Mouse (Mus musculus) bone marrow, adult 2 months (tissue): ENCODE measurements around the gene Irf2bpl.

Experiments used
- CTCF ChIP-seq: fragments of 200-500 bp; IDR thresholded peaks from 2 replicates; pipeline ENCODE4 v1.5.1; 2011; ENCODE audit warnings: low read length, control low read depth; ENCODE audit not compliant: control insufficient read depth, insufficient read depth
- POLR2A ChIP-seq: fragments of 200-500 bp; IDR thresholded peaks from 2 replicates; pipeline ENCODE4 v1.6.1; 2011; ENCODE audit warnings: low read depth, mild to moderate bottlenecking, control low read depth, low read length, borderline replicate concordance; ENCODE audit not compliant: control insufficient read depth

DNA sequence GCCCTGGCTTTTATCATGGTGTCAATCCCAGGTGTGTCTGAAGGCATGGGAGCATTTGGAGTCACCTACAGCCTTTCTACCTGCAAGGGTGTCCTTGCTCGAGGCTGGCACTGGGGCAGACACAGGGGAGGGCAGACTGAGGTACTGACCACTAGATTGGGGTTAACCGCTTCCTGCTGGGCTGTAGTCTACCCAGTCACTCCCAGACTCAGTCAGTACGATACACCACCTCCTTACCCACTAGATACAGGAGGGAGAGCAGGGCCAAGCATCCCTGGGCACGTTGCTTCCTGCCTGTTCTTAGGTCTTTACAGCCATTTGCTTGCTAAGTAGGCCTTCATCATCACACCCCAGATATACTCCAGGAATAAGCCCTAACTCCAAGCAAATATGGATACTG is 44.1 kb downstream of the Irf2bpl start:
- TF ChIP-seq POLR2A (no peak), CTCF (no peak)
